Mouse (Mus musculus) olfactory bulb, adult 2 months (tissue): ENCODE data around the gene Smg6. TPM values are rescaled to one million over a fixed set of nuclear protein-coding genes. Genes with fewer than 3 reads are reported as not detected.

Experiments
- H3K27ac ChIP-seq: fragments of 200-500 bp; 2 replicates; pipeline ENCODE4 v1.5.1; 2012; ENCODE audit warnings: low read depth, low read length; ENCODE audit not compliant: insufficient read depth
- H3K4me1 ChIP-seq: fragments of 200-500 bp; 2 replicates; pipeline ENCODE4 v1.6.1; 2012; ENCODE audit warnings: low read length; ENCODE audit not compliant: control insufficient read depth, insufficient read depth
- H3K4me3 ChIP-seq: fragments of 200-500 bp; 2 replicates; pipeline ENCODE4 v1.5.1; 2012; ENCODE audit warnings: mild to moderate bottlenecking, low read depth, low read length, moderate library complexity; ENCODE audit not compliant: insufficient read depth
- CTCF ChIP-seq: fragments of 200-500 bp; IDR thresholded peaks from 2 replicates; pipeline ENCODE4 v1.5.1; 2012; ENCODE audit warnings: low read depth, mild to moderate bottlenecking, low read length, moderate library complexity; ENCODE audit not compliant: insufficient read depth
- POLR2A ChIP-seq: fragments of 200-500 bp; IDR thresholded peaks from 2 replicates; pipeline ENCODE4 v1.6.1; 2012; ENCODE audit warnings: mild to moderate bottlenecking, low read depth, low read length, moderate library complexity; ENCODE audit not compliant: insufficient read depth
- WGBS: fragments of 180-500 bp; shearing (Covaris S2); methylation state at CpG from one replicate; pipeline ENCODE4 v1.1.7; 2018; 5-methylcytosine and 5-hydroxymethylcytosine counted together
- polyA plus RNA-seq: library from polyadenylated mRNA; stranded (reverse); fragments of >200 nt; gene quantifications from 2 replicates; pipeline ENCODE4 v1.2.4, GENCODE M21; 2012; ENCODE audit warnings: low replicate concordance; ENCODE audit not compliant: missing spikeins, insufficient read depth, insufficient read length

Smg6 gene
- polyA plus RNA-seq, 1 experiment: 86.4 TPM

- TF ChIP-seq CTCF (no peak), POLR2A (no peak)
- no peak overlapping the region for H3K4me3 ChIP-seq
- WGBS: 62% methylated on average over 3 of the region's 3 CpGs
- H3K27ac ChIP-seq: no peak overlapping the region
- H3K4me1 ChIP-seq: no peaks in the 10 kb centered on the region
Observed at GRCm38 (mm10) chr11:75026977-75027376, 101.4 kb downstream of the Smg6 start.

- WGBS: 54% methylated on average over 2 of the region's 2 CpGs
Observed at GRCm38 (mm10) chr11:75027616-75028015, 102.0 kb downstream of the Smg6 start.

GRCm38 (mm10) chr11:75031251-75031650 lies 105.6 kb downstream of the Smg6 start:
- Histone ChIP-seq H3K27ac (no peak overlapping the region), H3K4me3 (no peak overlapping the region), H3K4me1 (no peaks in the 10 kb centered on the region)
- TF ChIP-seq CTCF (no peak), POLR2A (no peak)
- 63% methylated on average over 2 of the region's 2 CpGs for WGBS

More at GRCm38 (mm10) chr11:75027616-75028015, 102.0 kb downstream of the Smg6 start:
- no peak overlapping the region for H3K27ac ChIP-seq
- H3K4me1 ChIP-seq: no peaks in the 10 kb centered on the region
- TF ChIP-seq CTCF: no peak
- H3K4me3 ChIP-seq: no peak overlapping the region

- Histone ChIP-seq H3K27ac (no peak overlapping the region), H3K4me3 (no peak overlapping the region), H3K4me1 (no peaks in the 10 kb centered on the region)
- 75% methylated on average over 2 of the region's 2 CpGs for WGBS
- no peak for TF ChIP-seq POLR2A
- TF ChIP-seq CTCF: no peak
Observed at GRCm38 (mm10) chr11:75032946-75033345, 107.3 kb downstream of the Smg6 start.

GRCm38 (mm10) chr11:75033581-75034067 lies 108.0 kb downstream of the Smg6 start:
- 81% methylated on average over 5 of the region's 5 CpGs for WGBS
- Histone ChIP-seq H3K4me1 (no peaks in the 10 kb centered on the region), H3K4me3 (no peak overlapping the region), H3K27ac (no peak overlapping the region)
- no peak for TF ChIP-seq POLR2A
- no peak for TF ChIP-seq CTCF

- 88% methylated on average over 3 of the region's 3 CpGs for whole genome bisulfite sequencing
Observed at GRCm38 (mm10) chr11:75034104-75034503, 108.5 kb downstream of the Smg6 start.

GRCm38 (mm10) chr11:75044333-75044732 lies 118.7 kb downstream of the Smg6 start:
- Histone ChIP-seq H3K27ac (no peak overlapping the region), H3K4me1 (peaks cover 6% of the 10 kb centered on the region), H3K4me3 (no peak overlapping the region)
- TF ChIP-seq POLR2A (no peak), CTCF (no peak)
- WGBS: 94% methylated on average over 3 of the region's 3 CpGs

More at GRCm38 (mm10) chr11:75034104-75034503, 108.5 kb downstream of the Smg6 start:
- TF ChIP-seq POLR2A: no peak
- TF ChIP-seq CTCF: no peak
- H3K4me3 ChIP-seq: no peak overlapping the region
- H3K27ac ChIP-seq: no peak overlapping the region
- H3K4me1 ChIP-seq: no peaks in the 10 kb centered on the region

GRCm38 (mm10) chr11:75045822-75046221 lies 120.2 kb downstream of the Smg6 start:
- TF ChIP-seq CTCF: no peak
- no peak for TF ChIP-seq POLR2A
- Histone ChIP-seq H3K27ac (no peak overlapping the region), H3K4me3 (no peak overlapping the region), H3K4me1 (peaks cover 6% of the 10 kb centered on the region)
- WGBS: 93% methylated on average over 4 of the region's 4 CpGs

- no peak overlapping the region for H3K4me3 ChIP-seq
- H3K4me1 ChIP-seq: peaks cover 8% of the 10 kb centered on the region
- TF ChIP-seq CTCF (no peak), POLR2A (no peak)
- WGBS: 77% methylated on average over 3 of the region's 3 CpGs
- H3K27ac ChIP-seq: no peak overlapping the region
Observed at GRCm38 (mm10) chr11:75046638-75047037, 121.0 kb downstream of the Smg6 start.

- H3K27ac ChIP-seq: no peak overlapping the region
- H3K4me1 ChIP-seq: peaks cover 9% of the 10 kb centered on the region
- no peak for TF ChIP-seq POLR2A
- TF ChIP-seq CTCF: no peak
- WGBS: 29% methylated on average over 6 of the region's 6 CpGs
- H3K4me3 ChIP-seq: no peak overlapping the region
Observed at GRCm38 (mm10) chr11:75047066-75047465, 121.4 kb downstream of the Smg6 start.
